Mouse (Mus musculus): ENCODE data around the gene Gm4779. TPM values are rescaled to one million over a fixed set of nuclear protein-coding genes. Genes with fewer than 3 reads are reported as not detected.
A peak's percentile ranks its signal among the peaks of the same experiment; 100 is the strongest.
"Not testable (repeated sequence)": the region's sequence is repeated elsewhere in the genome, so short reads cannot be mapped to it uniquely, and the experiment has no call there.

Gm4779 gene
- total RNA-seq (2022): not detected

DNA sequence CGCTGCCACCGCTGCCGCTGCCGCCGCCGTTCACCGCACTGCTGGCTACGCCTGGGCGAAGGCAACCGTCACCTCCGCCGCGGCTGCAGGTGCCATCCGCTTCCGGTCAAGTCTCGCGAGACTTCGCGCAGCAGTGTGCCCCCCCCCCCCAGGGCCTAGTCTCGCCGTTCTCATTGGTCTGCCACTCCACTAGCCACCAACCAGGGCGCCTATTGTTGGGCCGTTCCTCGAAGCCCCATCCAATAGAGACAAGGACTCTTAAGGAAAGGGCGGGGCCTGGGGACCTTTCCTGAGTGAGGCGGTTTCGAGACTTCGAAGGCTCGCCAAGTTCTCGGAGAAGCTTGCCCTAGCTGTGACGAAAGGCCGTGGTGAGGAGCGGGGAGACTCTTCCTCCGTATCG, at the start of gene Gm4779, which contains the start of gene 8030474K03Rik:
Gene Gm4779 (minus strand): TSS at position 82 of the 400 bp plus-strand sequence.
Gene 8030474K03Rik (plus strand): TSS at position 315 of the 400 bp plus-strand sequence.
- no peak for DNase-seq

- DNase-seq: not testable (repeated sequence)
Measured at GRCm38 (mm10) chrX:101819980-101820379, 25.8 kb upstream of the Gm4779 start.

- DNase-seq: no peak
Measured at GRCm38 (mm10) chrX:101819163-101819562, 24.9 kb upstream of the Gm4779 start.

DNA sequence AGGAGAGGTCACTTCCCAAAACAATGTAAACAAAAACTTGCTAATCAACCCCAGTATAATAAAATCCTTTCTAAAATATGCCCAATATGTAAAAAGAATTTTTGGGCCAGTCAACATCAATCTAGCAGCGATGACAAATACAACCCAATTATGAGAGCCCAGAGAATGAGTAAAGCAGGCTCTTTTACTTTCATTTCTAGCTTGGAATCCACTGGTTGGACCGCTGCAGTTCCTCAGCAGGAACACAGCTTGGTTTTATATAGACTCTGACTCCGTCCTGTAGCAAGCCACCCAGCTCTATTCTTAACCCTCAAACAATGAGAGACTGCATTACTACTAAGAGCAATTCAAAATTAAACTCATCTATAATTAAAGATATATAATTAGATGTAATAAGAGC, 17.5 kb upstream of the Gm4779 start:
- no peak for DNase-seq

DNA sequence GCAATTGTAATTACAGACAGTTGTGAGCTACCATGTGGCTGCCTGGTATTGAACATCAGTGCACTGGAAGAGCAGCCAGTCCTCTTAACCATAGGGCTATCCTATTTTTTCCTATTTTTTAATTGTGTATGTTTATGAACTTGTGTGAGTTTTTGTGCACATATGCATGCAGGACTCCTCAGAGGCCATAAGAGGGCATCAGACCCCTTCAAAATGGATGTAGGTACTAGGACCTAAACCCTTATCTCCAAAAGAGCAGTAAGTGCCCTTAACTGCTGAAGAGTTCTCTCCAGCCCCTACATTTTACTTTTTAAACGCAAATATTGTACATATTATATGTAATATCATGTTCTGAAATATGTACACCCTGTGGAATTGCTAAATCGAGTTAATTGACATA, 11.3 kb upstream of the Gm4779 start:
- DNase-seq: no peak

DNA sequence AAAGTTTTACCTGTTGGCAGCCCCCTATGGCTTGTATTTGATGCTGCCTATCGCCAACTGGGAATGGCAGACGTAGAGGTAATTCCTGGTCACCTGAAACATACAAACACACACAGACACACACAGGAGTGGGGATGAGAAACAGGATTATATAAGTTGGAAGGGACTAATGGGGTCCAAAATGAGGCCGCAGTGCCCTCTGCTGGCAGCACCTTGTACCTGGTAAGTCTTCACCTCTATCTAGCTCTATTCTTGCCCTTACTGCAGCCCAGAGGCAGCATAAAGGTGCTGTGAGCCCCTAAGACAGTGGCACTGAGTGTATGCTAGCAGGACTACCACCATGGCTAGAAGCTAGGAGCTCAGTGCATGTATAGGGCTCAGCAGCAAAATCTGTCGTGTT, 2.7 kb downstream of the Gm4779 start:
- peak; percentile 9 for DNase-seq

DNA sequence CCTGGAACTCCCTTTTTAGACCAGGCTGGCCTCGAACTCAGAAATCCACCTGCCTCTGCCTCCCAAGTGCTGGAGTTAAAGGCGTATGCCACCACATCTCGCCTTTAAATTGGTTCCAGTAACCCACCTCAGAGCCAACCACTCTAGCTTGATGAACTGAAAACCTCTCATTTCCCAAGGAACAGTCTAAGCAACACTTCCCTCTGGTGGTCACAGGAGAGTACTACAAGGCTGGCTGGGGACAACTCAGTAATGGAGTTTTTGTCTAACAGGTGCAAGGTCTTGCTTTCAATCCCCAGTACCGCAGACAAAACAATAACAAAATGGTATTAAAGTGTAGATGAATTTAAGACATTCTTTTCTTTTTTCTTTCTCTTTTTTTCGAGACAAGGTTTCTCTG, 22.2 kb downstream of the Gm4779 start:
- no peak for DNase-seq

DNA sequence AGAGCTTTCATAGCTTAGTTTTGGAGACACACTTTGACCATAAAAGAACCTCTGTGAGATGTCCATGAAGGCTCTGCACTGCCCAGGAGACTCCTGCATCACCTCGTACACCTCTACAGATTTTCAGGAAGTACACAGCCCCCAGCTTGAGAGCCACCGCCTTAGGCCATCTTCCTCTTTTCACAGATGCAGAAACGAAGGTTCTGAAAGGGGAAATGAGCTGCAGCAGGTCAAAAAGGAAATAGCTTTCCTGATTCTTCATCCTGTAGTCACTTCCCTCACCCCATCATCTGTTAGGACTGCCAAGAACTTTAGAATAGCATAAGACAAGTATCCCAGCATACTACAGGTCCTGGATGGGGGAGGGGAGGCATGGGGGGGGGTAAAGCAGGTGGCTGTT, 23.9 kb downstream of the Gm4779 start:
- no peak for DNase-seq

- no peak for DNase-seq
Measured at GRCm38 (mm10) chrX:101769478-101769877, 24.7 kb downstream of the Gm4779 start.

GRCm38 (mm10) chrX:101767280-101767679, 26.9 kb downstream of the Gm4779 start:
- DNase-seq: no peak

DNA sequence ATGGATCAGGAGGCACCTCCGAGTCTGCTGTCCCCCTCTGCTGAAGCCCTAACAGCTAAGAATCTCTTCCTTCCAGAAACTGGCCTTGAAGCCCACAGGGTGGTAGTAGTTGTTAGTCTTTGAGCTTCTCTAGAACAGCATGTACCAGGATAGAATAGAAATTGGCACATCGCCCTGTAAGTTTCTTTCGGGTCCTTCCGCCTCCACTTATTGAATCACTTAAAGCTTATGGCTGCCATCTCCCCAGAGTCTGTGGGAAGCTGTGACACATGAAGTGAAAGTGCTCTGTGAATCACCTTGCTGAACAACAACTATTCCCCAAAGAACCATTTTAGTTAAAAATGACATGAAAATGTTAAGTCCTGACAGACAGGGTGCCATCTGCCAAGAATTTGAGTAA, 29.1 kb downstream of the Gm4779 start:
- DNase-seq: no peak

DNA sequence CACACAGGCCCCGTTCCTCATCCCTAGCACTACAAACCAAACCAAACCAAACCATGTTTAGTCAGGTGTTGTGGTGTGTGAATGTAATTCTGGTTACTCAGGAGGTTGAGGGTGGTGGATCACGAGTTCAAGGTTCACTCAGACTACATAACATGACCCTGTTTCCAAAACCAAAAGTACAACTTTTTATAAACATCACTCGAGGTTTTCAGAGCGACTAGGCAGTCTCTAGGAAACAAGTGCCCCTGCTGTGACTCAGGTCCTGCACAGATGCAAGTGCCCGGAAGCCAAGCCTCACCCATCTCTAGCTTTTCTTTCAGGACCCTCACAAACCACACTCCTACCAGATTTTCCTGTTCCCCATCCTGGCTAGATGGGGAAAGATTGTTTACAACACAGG, 29.6 kb downstream of the Gm4779 start:
- no peak for DNase-seq

DNA sequence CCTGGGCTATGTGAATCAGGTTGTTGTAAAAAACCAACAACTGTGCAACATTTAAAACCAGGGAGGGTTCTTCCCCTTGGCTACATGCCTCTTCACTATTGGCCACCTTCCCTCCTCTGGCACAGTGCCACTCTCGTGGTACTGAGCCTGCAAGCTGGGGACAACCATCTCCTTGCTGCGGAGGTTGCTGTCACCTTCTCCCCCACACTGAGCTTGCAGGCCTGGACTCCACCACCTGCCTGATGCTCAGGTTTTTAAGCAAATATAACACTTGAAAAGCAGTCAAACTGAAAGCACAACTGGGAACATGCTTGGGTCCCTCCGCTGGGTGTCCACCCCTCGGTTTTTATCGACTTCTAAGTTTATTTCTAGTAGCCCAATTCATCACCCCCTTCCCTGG, 39.7 kb downstream of the Gm4779 start:
- DNase-seq: no peak

DNA sequence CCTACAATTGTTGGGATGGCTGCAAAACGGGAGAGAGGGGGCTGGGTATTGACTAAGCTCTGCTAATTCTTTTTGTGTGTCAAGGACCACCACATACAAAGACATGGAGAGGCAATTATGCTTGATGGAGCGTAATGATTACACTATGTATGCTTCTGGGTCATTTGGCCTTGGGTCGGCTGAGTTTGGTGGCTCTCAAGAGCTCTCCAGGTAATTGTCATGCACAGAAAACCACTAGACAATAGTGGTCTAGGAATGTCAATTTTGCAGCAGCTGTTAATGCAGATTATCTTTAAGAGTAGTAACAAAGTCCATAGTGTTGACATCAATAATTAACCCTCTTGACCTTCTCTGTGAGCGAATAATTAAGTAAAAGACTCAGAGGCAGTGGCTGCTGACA, 44.1 kb downstream of the Gm4779 start:
- DNase-seq: no peak

GRCm38 (mm10) chrX:101741064-101741433, 53.2 kb downstream of the Gm4779 start:
- DNase-seq: no peak

GRCm38 (mm10) chrX:101740335-101741063, 53.7 kb downstream of the Gm4779 start:
- DNase-seq: no peak

Other genes with a start within 250 kb of the Gm4779 start
- gene Ogt, start 154.4 kb downstream of the Gm4779 start, total RNA-seq (2022): 100 to 1,000 TPM; 180 to 279 (median 225) TPM
- gene Cxcr3, start 60.2 kb downstream of the Gm4779 start, total RNA-seq (2022): 1 to 10 TPM in 2 of 4 experiments, under 1 TPM in 2; 0.38 to 1.2 (median 0.89) TPM
- not detected for gene 8030474K03Rik, start 233 bp upstream of the Gm4779 start, total RNA-seq (2022)
- gene Nhsl2, start 55.0 kb upstream of the Gm4779 start, total RNA-seq (2022): 10 to 100 TPM in 1 of 4 experiments, 1 to 10 TPM in 3; 4.4 to 11.5 (median 5.7) TPM